Mouse (Mus musculus) small intestine, adult 2 months (tissue): ENCODE results near the gene Sall2.

ENCODE experiments used
- CTCF ChIP-seq: fragments of 200-500 bp; IDR thresholded peaks from 2 replicates; pipeline ENCODE4 v1.5.1; 2012; ENCODE audit warnings: low read depth, mild to moderate bottlenecking, control low read depth, inconsistent platforms, low read length, moderate library complexity, mixed read lengths; ENCODE audit not compliant: insufficient replicate concordance, insufficient read length; ENCODE audit errors: extremely low read depth
- POLR2A ChIP-seq: fragments of 200-500 bp; IDR thresholded peaks from 2 replicates; pipeline ENCODE4 v1.6.1; 2012; ENCODE audit warnings: low read depth, mild to moderate bottlenecking, control low read depth, inconsistent platforms, low read length, moderate library complexity

DNA sequence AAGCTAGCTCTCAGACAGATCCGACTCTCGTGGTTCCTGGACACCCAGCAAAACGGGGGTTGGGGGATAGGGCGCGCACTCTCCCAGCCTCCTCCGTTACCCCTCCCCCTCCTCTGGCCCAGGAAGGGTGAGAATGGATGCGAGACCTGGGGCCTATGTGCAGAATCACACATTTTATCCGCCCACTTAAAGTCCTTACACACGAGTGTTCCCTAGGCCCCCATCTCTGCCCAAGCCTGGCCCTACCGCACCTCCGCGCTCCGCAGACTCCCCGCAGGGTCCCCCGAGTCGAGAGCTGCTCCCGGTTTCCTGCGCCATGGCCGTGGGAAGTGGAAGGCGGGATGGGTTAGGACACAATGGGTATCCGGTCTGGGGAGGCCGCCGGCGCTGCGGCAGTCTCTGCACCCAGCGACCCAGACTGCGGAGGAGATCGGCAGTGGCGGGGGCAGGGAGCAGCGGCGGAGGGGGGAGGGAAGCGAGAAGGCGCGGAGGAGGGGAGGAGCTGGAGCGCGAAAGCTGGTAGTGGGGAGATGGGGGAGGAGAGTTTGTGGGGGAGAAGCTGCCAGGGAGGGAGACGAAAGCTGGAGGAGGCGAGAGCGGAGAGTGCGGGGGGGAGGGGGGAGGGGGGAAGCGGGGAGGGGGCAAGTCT, 12.6 kb downstream of the Sall2 start:
- TF ChIP-seq POLR2A: no peak
- TF ChIP-seq CTCF: no peak
